Mouse (Mus musculus) sigmoid colon, adult 10 weeks (tissue): ENCODE results near the gene Zmym1. TPM values are rescaled to one million over a fixed set of nuclear protein-coding genes. Genes with fewer than 3 reads are reported as not detected.

Source experiments
- polyA plus RNA-seq: library from polyadenylated mRNA; stranded (reverse); fragments of 350-450 nt; fragmentation: Illumina TruSeq; extraction: RNeasy Lipid Tissue Mini Kit (QIAGEN cat#74804); gene quantifications from one replicate; pipeline ENCODE4 v1.2.3, GENCODE M21; 2014; ENCODE audit warnings: low read depth, low replicate concordance

Gene Zmym1
- 17.9 TPM for polyA plus RNA-seq

DNA sequence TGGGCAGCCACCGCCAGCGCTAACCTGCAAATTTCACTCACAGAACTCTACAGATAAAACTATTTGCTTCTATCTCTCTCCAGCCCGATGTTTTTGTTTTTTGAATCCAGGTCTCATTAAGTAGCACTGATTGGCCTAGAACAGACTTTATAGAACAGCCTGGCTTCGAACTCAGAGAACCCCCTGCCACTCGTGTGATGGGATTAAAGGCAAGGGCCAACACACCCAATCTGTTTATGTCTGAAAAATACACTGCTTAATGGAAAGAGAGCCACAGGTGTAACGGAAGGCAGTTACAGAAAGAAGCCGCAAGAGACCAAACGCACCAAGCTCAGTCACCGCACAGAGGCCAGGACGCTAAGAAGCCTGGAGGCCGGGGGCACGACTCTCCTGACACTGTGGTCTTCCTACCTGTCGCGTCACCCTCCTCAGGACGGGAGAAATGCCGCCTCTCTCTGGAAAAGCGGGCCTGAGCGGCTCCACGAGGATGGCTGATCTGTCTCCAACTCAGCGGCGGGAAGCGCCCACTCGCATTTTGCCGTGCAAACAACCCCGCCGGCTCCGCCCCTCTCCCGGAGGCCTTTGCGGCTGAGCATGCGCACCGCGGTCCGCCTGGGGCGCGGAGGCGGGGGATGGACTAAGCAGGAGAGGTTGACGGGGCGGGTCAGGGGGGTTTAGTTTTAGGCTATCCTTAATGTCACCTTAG is at the start of gene Zmym1:
Gene Zmym1, minus strand, starts transcription at position 568 of the 706 bp plus-strand sequence.

DNA sequence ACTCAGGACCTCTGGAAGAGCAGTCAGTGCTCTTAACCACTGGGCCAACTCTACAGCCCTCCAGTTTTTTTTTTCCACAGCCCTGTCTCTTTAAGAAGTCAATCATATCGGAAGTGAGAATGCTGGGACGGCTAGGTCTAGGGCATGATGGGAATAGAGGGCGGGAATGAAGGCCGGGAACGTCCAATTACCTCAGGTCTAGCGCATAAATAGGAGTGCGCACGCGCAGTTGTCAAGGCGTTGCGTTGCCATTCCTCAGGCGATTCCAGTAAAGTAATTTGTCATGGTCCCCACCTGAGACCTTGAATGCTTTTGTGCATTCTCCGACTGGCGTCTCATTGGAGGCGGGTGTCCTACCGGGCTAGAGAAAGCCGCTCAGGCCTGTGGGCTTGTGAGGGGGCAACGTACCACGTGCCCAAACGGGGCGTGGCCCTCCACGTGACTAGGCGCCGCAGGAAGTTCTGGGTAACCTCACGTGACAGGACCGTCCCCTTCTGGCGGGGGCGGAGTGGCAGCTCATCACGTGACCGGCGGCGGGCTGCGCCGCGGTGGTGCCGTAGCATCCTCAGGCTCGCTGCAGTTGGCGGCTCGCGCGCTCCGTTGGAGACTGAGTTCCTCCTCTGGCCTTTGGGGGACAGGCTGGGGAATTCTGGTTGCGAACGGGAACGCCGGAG is 16.1 kb upstream of the Zmym1 start, which contains the start of gene Zmym6:
Gene Zmym6, plus strand, starts transcription at position 509 of the 674 bp plus-strand sequence.

DNA sequence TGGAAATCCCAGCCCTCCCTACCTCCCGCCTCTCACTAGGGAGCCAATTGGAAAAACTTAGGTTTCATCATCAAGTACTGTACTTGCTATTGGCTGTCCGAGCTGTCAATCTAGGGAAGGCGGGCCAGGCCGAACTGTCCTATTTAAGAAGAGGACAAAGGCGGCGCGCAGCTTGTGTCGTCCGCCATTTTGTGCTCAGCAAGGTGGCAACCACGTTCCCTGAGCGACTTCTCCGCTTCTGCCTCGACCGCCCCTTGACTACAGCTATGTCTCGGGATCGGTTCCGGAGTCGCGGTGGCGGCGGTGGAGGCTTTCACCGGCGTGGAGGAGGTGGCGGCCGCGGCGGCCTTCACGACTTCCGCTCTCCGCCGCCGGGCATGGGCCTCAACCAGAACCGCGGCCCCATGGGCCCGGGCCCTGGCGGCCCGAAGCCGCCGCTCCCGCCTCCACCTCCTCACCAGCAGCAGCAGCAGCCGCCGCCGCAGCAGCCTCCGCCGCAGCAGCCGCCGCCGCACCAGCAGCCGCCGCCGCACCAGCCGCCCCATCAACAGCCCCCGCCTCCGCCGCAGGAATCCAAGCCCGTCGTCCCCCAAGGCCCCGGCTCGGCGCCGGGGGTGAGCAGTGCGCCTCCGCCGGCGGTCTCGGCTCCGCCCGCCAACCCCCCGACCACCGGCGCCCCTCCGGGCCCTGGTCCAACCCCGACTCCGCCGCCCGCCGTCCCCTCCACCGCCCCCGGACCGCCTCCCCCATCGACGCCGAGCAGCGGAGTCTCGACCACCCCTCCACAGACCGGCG is 39.6 kb downstream of the Zmym1 start, which contains the start of gene Sfpq:
Gene Sfpq, plus strand, starts transcription at position 174 of the 795 bp plus-strand sequence.

Other genes starting within 250 kb of the Zmym1 start
- 36.0 TPM for gene Zmym4, start 93.0 kb downstream of the Zmym1 start, polyA plus RNA-seq
- gene Sfpq, start 39.8 kb downstream of the Zmym1 start, polyA plus RNA-seq: 380 TPM
- gene Zmym6, start 16.2 kb upstream of the Zmym1 start, polyA plus RNA-seq: 75.0 TPM
- 24.6 TPM for gene Tmem35b, start 62.5 kb upstream of the Zmym1 start, polyA plus RNA-seq
- gene Dlgap3, start 108.1 kb upstream of the Zmym1 start, polyA plus RNA-seq: not detected
- gene Smim12, start 182.6 kb upstream of the Zmym1 start, polyA plus RNA-seq: 1.1 TPM